Mouse (Mus musculus) urinary bladder, adult 18-20 months (tissue): ENCODE measurements around the gene Med12l.

Experiments used
- DNase-seq, 2 experiments: peaks; one replicate each; pipeline ENCODE4 v3.0.0; 2022; ENCODE audit warnings: low spot score in 2 of 2, mixed read lengths in 2 of 2

Med12l gene

DNA sequence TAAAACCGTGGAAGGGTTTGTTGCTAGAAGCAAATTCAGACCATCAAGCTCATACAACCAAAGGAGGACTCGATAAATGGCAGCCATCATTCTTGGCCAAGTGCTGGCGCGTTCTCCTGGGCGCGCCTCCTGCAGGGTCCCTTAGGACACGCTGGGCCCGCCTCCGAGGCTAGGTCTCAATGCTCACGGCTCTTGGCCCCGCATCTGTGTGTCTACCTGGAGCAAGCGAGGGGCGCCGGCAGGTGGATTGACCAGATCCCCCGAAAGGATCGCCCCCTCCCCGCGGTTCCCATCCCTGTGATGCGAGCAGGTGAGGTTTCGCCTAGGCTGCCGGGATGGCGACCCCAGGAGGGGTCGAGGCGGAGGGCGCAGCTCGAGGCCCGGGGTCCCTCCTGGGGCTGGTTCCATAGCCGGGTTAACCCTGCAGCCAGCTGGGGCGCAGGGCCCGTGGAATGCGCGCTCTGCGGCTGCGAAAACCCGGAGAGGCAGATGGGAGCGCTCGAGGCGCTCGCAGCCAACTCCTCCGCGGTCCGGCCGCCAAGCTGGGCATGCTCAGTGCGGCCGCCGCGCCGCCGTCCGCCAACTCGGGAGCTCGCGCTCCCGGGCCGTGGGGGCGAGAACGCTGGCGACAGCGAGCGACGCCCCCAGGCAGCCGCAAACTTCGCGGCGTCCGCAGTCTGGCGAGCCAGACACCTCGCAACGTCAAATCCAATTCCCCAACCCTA, at the start of gene Med12l:
Med12l (plus strand) TSS at position 555 of the 725 bp plus-strand sequence.
- DNase-seq = peak; percentile 42 to 66

DNA sequence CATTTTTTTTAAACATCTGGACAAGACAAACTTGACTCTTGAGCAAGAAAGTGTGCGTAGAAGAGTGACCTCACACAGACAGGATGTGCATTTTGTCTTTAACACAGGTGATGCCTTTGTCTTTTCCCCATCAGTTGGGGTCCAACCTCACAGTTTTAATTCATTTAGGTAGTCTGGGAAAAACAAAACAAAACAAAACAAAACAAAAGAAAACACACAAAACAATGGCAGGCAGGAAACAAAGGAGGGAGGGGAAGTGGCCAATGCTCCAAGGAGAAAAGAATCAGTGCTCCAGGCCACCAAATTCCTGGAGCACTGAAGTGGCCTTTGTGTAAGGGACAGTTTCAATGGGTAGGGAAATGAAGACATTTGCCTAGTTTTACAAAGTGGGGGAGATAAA, 44.5 kb upstream of the Med12l start:
- no peak for DNase-seq

DNA sequence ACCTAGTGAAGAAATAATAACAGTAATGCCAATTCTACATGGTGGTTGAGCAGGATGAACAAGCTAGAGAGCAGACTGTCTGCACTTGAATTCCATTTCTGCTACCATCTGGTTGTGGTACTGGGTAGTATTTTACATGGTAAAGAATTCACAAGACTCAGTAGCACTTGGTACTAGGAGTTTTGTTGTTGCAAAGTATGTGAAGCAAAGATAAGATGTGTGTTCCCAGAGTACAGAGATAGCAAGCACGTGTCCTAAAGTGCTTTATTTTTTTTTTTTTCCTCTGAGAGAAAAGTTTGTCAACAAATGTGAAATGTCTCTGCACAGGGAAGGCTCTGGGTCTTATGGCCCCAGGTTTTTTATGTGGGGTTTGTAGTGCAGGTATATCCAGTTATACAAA, 28.2 kb upstream of the Med12l start:
- DNase-seq = no peak

DNA sequence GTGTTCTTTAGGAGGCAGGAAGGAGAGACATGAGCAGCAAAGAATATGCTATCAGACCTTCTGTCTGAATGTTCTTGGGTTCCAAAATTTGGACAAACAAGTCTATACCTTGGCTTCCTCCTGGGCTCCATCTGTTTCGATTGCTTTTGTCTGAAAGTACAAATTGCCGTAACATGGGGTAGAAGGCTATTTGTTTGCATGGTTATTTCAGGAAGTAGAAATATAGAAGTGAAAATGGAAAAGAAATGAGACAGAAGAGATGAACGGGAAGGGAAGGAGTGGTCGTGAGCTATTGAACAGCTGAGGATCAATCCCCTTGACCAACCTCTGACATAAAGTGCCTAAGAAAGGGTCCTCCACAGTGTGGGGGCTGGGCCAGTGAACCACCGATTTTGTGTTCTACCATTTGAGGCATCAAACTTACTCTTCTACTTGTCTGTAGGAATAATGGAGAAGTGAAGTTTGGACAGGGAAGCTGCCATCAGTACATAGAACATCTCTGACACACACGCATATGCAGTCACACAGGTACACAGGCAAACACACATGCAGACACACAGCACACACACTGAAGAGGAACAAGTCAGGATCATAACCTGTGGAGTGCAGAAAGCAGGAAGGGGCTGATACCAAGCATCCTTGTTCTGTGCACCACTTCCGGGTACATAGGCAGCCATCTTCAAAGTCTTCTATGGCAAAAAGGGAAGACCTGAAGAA, 27.6 kb upstream of the Med12l start:
- no peak for DNase-seq

DNA sequence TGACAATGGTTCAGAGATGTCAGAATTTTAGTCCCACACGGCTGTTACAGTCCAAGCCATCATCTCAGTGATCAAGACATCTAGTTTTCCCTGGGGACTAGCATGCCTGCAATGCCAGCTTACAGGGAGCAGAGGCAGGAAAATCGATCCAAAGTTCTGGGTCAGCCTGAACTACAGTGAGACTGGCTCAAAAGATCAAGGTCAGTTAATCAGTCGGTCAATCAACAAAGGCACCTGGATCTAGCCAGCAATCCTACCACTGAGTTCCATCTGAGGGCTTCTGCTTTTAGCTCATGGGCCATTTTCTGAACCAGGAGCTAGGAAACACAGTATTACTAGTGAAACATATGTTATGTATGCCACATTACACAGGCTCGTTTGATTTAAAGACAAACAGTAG, 25.0 kb upstream of the Med12l start:
- DNase-seq = no peak

DNA sequence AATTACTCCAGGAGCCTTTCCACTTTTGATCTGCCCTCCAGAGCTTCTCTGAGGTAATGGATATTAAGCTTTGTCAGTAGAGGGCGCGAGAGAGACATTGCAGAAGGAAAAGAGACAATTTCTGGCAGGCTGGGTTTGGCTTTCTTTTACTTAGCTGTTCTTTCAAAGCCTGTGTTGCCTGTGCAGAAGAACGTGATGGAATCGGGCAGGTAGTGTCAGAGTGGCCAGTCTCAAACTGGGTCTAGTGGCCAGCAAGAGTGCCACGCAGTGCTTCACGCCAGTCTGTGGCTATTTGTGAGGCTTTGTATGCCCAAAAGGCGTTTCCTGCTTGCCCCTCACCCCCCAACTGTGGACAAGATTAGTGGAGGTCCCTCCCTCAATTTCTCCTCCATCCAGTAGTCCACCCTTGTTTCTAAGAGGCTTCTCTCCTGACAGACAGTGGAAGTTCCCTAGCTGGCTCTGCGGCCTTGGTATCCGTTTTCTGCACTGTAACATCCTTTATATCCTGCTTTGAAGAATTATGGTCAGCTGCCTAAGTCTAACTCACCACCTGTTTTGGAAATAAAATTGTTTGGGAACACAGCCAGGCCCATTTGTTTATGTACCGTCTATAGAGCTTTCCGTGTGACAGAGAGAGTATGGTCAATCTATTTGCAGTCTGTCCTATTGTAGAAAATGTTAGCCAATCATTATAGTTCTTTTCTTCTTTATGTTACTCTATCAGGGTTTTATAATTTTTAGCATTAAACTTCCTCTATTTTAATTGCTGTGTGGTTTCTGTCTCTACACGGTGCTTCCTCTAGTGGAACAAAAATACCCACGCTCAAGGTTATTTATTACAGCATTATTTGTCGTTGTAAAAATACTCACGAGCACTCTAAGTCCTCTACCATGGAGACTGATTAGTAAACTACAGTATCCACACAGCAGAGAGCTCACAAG, 22.5 kb upstream of the Med12l start:
- DNase-seq = peak; percentile 22 to 38

DNA sequence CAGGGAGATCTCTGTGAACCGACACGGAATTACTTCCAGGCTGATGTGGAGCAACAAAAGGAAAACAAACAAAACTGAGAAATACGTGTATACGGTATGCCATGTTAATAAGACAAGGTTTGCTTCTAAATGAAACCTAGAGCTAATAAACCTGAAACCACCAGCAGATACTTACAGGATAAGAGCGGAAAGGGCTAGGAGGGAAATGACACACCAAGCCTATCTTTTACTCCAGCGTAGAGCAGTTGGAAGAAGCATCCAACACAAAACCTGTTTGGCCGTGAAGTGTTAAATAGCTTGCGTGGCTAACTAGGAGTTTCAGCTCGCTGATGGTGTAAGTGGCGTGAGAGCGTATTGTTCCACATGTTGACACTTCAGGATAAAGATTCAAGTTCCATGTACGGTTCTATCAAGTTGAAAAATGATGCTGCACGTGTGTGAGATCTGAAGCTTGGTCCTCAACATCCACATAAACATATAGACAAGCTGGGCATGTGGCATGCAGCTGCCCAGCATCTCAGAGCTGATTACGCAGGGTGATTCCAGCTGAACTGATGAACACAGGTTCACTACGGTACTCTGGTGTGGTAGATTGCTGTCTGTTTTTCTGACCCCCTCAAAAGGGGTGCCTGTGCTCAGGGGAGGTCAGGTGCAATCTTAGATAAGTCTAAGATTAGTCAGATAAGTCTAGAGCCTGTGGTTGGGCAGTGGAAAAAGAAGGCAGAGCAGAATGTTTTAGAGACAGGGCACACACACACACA, 21.6 kb upstream of the Med12l start:
- no peak for DNase-seq

DNA sequence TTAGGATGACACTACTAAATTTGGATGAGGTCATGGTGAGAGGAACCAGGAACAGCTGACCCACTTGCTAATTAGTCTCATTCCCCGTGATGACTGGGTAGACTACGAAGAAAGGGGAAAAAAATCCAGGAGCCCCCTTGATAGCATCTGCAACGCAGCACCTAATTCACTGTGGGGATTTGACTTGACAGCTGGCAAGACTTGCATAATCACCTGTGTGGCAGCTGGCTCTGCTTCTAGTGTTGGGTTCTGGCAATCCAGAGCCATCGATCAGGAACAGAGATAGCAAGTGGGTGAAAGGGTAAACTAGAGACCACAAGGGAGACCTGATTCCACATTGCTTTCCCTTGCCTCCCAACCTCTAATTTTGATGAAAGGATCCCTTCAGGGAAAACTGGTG, 19.8 kb upstream of the Med12l start:
- no peak for DNase-seq

DNA sequence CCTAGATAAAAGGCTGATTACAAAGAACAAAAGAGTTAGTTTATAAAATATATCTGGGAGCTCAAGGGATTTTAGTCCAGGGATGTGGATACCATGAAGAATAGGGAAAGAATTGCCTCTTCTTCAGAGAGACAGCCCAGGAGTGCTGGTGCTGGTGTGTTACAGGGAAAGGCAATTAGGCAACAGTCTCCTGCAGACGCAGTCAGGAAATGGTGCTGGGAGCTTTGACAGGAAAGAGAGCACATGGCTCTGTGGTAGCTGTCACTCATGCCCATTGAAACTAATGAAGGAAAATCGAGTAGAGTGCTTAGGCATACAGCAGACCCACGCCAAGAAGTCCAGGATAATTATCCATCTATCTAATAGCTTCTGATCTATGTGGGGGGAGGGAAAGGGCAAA, 16.3 kb upstream of the Med12l start:
- DNase-seq = no peak

DNA sequence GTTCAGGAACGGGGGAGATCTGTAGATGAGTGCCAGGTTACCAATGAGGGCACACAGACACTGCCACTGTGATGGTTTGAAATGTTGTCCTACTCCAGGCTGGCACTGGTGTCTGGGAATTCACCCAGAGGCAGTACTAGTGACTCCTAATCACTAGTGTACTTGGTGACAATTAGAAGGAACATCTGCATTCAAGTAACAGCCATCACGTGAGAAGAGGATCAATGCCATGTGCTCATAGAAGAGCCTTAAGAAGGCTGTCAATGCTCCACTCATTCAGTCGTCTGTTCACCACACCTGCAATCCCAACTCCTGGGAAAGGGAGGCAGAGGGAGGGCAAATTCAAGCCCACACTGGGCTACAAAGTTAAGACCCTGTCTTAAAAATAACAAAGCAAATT, 15.1 kb upstream of the Med12l start:
- no peak for DNase-seq

DNA sequence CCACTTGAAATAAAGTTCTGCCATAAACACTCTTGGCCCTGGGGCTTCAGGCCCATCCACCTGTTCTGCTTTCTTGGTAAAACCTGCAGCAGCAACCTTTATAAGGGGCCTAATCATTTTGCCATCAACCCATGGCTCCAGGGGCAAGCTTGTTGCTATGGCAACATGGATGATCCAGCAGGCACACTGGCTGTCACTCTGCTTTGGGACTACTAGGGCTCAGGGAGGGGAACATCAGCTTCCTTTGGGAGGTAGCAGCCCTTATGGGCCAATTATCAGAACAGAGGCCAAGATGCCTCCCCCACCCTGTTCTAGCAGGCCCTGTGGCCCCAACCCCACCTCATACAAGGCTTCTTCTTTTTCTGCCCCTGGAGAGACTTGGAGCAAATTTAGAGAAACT, 13.5 kb upstream of the Med12l start:
- DNase-seq = no peak

DNA sequence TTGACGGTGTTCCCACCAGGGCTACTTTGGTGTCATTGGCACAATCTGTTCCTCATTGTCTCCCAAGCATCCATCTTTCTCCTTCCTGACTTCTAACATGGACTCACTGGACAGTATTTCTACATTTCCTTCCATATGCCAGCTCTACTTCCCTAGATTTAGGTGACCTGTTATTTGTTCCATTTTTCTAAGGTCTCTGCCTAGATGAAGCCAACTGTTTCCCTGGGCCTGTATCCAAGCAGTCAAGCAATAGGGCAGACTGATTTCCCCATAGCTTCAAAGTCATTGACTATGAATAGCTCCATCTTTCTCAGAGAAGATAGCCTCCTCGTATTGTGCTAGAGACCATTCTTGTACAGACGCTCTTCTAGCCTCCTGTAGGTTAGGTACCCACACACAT, 12.0 kb upstream of the Med12l start:
- no peak for DNase-seq

DNA sequence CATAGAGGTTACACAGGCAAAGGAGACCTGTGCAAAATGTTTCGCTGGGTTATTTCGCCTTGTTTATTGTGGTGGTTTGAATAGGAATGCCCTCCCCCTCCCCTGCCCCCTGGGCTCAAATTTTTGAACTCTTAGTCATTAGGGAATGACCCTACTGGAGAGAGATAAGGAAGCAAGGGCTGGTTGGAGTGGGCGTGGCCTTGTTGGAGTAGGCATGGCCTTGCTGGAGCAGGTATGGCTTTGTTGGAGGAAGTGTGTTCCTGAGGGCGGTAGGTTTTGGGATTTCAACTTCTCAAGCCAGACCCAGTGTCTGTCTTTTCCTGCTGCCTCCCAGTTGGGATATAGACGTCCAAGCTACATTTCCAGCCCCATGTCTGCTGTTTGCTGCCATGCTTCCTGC, 1.9 kb upstream of the Med12l start:
- no peak for DNase-seq

DNA sequence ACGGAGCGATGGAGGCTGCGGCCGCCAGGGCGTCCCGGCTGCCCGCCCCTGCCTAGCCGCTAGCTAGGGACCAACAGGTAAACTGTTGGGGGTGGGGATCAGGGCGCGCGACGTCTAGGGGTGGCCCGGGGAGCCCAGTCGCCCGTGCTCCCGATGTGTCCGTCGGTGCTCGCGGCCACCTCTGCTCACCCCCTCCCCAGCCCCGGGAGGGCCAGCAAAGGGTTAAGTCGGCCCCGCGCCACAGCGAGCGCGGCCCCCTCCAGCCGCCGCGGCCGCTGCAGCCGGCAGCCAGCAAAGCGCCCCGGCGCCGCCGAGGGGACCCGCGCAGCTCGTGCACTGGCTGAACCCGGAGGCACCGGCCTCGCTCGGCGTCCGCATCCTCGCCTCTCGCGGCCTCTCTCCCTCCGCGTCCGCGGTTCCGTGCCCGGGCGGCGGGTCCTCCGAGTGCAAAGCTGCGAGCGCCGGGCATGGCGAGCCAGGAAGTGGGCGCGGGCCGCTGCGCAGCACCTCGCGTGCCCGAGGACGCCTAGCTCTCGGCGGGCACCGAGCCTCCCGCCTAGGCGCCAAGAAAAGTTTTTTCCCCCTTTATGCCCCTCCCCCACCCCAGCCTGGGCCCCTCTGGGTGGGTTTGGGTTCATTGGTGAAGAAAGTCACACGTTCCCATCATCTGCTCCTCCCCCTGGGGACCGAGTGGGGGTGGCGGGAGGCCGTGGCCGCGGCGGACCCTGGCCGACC, 538 bp downstream of the Med12l start:
- peak; percentile 21 to 71 for DNase-seq

DNA sequence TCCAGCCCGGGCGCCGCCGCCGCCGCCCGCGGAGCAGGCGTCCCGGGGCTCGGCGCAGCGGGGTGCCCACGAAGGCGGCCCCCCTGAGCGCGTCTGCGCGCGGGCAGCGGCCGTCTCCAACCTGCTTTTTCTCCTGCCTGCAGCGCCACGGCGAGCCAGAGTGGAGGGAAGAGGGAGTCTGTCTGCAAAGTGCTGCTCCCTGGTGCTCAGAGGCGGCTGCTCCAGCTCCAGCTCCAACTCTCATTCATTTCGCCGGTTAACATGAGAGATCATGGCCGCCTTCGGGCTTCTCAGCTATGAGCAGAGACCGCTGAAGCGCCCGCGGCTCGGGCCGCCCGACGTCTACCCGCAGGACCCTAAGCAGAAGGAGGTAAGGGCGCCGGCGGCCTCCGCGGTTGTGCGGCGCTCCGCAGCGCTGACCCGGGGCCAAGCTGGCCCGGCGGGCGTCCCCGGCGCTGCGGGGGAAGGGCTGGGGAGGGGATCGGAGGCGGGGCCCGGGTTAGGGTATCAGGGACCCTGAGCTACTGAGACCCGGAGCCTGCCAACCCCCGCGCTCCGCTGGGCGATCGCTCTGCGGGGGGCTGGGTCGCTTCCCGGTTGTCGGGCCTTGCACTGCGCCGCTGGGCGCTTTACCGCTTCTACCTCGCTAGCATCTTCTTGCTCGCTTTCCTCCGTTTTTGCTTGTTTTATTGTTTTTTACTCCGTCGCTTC, 1.3 kb downstream of the Med12l start:
- peak in 1 of 2 experiments; percentile 70 for DNase-seq

DNA sequence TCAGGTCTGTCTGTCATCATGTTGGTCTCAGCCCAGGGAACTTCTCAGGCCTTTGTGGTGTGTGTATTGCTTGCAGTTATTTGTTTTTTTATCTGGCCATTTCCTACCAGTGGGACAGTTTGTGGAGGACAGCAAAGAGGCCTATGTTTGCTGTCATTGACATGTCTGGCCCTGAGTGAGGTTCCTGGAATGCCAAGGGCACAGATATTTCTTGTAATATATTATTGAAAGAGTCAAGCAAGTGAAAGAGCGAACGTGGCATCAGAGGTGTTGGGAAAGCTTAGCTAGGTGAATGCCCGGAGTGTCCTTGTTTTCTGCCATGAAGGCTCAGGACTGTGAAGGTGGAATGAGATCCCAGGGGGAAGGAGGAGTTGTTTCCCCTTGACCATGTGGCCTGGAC, 4.7 kb downstream of the Med12l start:
- DNase-seq = no peak

DNA sequence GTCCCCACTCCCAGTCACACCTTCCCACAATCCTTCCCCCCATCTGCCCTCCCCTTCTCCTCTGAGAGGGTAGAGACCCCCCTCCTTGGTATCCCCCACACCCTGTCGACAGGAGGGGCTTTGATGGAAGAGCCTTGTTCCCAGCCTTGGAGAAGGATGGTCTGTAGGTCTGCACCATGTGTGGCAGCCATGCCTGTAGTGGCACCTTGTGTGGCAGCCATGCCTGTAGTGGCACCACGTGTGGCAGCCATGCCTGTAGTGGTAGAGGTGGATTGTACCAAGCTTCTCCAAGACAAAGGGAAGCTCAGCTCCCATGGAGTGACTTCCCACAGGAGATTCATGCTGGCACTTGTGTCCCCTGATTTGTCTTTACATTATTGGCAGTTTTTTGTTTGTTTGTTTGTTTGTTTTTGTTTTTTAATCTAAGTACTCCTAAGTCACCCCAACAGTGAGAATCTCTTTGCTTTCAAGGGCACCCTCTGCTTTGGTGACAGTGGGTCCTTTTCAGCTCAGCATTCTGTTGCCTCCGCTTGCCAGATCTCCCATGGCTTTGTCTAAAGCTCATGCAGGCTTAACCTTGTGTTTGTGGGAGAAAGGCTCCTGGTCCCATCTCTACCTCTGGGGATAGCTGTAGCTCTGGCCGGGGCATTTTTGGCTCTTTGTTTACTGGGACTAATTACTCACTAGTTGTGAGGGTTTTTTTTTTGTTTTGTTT, 10.2 kb downstream of the Med12l start:
- no peak for DNase-seq

DNA sequence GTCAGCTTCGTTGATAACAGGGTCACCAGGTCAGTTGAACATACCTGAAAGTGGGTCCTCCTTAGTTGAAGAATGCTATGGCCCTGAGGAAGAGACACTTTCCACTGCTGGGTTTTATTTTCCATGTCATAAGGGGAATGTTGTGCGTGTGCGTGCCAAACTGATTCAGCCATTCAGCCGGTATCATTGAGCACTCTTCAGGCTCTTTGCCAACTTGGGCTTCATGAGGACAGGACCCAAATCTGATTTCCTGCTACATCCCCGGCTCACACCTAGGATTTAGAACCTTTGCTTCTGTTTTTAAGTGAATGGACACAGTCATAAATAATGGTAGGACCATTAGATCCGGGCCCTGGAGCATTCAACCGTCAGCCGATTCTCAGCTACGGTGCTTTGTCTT, 10.9 kb downstream of the Med12l start:
- no peak for DNase-seq

DNA sequence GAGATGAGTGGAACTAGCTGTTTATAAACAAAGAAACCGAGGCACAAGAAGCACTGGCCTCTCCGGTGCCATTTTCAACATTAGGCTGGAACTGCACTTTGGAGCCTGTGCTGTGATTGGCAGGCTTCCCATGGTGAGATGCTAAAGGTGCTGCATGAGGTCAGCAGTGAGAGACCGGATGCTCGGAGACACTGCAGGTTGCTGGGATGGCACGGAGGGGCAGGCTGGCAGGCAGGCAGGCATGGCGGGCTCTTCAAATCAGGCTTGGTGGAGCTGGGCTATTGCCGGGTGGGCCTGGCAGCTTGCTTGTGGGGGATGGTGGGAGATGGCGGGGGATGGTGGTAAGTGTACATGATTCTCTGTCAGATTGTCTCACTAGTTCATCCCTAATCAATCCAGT, 15.6 kb downstream of the Med12l start:
- no peak for DNase-seq

DNA sequence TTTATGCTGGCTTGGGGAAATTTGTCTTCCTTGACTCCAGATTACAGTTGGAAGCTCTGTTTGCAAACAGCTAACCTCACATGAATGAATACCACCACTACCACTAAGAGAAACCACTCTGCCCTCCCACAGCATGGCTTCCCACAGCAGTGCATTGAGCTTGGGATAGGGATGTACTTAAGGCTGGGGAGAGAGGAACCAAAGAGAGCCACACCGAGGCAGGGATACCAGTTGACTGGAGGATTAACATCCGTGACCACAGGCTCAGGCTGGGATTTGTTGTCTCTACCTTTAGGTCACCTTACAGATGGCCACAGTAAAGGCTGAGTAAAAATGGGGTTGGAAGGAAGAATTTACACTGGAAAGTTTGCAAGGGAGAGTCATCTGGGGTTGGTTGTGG, 16.6 kb downstream of the Med12l start:
- no peak for DNase-seq
